Mouse (Mus musculus) T-helper 2 cell (primary cell): Measurements from ENCODE around the gene Vmn2r7.
"Not testable (repeated sequence)": the region's sequence is repeated elsewhere in the genome, so short reads cannot be mapped to it uniquely, and the experiment has no call there.

Experiments
- in situ Hi-C: fragments of 300-600 bp; cut with MboI, MseI; formaldehyde crosslinking; loops from one replicate; pipeline ENCODE4 v1.15.1; 2025; ENCODE audit warnings: high pct_unique_total_duplicates

Vmn2r7 gene

DNA sequence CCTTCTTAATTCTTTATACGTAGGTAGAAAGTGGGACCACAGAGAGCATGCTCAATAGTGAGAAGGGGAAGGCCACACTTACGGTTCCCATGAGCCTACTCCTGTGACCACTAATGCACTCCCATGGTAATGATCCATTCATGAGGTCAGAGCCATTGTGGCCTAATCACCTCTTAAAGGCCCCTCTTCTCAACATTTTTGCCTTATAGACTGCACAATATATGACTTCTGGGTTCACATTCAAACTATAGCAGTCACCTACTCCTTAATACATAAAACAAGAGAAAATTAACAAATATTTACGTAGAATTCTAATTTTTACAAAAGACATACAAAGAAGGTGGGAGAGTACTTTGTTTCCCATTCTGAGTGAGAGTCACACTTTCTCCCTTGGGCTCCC, at the start of gene Vmn2r7:
TSS of gene Vmn2r7 (minus strand) at position 101 of the 400 bp plus-strand sequence.
- in situ Hi-C loops = not testable (repeated sequence)

DNA sequence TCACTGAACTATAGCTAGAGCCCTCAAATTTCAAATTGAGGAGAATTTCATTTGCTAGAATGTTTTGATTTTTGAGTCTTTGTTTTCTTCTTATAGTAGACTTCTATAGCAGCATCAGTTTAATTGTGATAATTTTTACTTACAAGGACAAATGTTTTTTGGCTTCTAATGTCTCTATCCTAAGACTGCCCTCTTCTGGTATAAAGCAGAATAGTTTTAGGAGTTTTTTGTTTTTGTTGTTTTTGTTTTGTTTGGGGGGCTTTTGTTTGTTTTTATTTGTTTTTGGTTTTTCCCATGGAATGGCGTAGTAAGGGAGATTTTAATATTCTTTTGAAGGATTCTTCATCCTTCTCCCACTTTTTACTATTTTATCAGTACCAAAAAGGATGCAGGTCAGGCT, 45.2 kb upstream of the Vmn2r7 start:
- in situ Hi-C loops = no loop called here

DNA sequence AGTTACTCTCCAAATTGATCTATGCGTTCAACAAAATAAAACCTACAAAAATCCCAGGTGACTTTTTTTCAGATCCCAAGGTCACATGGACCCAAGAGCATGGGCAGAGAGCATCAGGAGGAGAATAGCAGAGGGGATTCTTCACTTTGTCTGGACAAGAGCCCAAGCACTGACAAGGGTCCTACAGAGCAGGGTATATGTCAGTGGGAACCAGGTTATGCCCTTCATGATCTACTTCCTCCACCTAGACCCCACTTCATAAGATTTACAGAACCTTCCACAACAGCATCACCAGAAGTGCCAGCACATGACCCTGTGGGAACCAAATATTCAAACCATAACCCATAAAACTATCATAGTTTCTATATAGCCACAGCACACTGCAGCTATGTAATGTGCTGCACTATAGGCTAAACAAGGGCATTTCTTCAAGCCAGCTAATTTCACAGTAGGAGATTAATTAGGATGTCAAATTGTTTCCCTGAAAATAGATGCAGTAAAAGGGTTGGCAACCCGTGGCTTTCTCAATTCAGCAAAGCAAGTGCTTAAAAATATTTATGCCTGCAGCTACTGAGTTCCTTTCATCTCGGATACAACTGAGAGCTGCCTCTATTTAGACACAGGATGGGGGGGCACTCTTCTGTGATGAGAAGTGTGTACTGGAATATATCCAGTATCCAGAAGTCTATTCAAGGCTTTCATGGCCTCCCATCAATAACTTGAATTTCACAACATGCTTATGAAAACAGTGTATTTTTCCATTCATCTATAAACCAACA, 33.8 kb upstream of the Vmn2r7 start:
- in situ Hi-C loops = no loop called here

DNA sequence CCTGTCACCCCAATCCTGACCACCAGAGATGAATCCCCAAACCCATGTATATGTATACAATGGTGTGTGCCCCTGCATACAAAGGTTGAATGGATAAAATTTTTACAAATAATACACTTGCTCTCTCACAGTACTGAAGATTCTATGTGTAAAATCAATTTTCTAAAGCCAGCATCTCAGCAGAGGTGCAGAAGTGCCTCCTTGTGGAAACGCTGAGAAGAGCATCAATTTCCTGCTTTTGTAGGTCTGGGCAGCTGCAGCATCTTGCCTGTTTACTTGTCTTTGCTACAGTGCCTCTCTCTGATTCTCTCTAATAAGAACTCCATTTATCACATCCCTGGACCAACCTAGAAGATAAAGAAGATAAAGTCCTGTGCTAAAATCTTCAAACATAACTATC, 32.1 kb upstream of the Vmn2r7 start:
- in situ Hi-C loops = no loop called here

DNA sequence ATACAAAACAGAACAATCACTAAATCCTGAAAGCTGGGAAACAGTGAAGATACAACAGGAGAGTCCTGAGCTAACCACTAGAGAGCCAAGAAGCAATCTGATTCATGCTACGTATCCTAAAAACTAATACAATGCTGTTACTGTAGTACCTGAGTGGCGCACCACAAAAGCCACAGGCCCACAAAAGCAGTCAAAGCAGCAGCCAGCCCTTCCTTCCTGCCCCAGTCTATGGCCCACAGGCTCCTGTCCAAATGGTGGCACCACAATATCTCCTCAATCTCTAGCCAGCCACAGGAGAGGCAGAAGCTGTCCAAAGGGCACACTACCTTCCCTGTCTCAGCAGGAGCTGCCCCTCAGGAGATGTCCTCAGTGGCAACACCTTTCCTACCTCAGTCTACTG, 1.7 kb downstream of the Vmn2r7 start:
- in situ Hi-C loops = no loop called here

DNA sequence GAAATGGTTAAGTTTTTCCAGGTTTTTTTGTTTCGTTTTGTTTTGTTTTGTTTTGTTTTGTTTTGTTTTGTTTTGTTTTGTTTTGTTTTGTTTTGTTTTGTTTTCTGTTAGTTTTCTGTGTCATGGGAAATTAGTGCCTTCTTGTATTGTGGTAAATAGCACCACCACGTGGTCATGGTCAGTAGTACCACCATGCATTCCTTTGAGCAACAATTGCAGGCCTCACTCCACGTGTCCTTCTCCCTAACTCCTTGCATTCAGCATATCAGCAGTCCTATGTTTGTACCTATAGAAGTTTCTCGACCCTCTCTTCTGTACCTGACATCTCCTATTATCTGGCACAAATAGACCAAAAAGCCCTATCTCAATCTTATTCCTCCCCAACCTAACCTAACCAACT, 2.3 kb downstream of the Vmn2r7 start:
- in situ Hi-C loops = no loop called here

DNA sequence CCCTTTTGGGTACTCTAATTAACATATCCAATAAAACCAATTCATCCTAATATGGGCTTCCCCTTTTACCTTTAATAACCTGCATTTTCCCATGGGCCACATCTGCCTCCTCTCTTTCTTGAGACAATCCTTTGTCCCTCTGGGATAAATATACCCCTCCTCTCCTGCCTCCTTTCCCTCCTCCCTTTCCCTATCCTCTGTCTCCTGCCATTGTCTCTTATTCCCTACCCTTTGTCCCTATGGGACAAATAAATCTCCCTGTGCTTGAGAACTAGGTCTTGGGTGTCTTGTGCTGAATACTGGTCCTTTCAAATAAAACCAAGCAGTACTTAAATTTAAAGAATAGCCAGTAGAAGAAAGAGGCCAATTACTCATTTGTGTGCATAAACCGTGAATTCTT, 13.4 kb downstream of the Vmn2r7 start:
- in situ Hi-C loops = no loop called here

DNA sequence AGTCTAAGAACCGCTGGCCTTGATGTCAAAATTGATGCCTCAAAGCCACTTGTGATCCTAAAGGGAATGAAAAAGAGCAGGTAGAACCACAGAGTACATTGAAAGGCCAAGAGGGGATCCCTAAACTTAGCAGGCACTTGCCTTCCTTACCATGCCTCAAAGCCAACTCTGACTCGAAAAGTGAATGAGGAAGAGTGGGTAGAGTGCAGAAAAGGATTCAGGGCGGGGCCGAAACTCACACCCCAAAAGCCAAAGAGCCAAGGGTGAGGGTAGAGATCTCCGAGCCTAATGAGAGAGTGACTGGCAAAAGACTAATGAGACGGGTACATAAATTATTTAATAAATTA, 53.3 kb downstream of the Vmn2r7 start:
- in situ Hi-C loops = loop anchor here (25.0 kb wide), 1 partner anchor 754 kb away; no protein-coding TSS in a partner anchor

DNA sequence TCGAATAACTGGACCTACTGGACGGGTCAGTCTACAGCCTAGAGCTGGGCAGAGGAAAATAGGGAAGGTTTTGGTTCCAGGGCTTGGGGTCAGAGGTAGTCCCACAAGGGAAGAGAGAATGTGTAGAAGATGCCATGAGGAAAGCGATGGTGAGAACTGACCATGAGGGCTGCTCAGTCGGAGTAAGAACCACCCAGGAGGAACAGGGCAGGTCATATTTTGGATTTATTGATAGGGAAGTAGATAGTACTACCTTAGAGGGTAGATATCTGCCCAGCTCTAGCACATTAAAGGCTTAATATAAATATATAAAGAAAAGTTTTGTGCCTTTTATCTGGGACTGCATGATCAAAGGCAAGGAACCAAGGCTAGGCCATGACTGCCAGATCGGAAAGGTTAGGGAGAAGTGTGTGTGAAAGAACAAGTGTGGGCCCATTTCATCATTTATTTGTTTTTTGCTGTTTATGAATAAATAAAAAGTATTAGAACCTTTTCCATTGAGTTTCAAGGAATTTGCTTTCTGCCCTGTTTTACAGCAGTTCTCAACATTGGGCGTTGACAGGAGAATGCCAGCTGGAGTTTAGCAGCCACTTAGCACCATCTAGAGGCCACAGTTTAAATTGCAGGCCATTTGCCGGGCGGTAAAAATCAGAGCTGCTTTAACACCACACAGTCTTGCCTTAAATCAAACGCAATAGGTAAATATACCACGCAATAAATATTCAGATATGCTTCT, 53.9 kb downstream of the Vmn2r7 start:
- in situ Hi-C loops = loop anchor here (25.0 kb wide), 1 partner anchor 753 kb away; no protein-coding TSS in a partner anchor

DNA sequence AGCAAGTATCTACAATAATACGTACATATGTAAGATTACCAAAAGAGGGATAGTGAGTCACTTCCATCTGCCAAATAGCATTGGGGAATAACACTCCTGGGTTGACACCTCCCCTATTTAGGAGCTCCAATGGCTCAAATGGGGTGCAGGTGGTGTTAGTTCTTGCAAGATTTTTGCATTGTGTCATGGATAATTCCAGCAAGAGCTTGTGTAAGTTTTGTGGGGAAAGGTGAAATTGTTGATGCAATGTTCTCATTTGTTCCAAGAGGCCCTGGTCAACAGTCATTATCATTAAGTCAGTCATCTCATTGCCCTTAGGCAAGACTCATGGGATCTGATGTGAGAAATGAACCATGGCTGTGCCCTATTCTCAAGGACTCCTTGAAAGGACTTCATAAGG, 61.7 kb downstream of the Vmn2r7 start:
- in situ Hi-C loops = loop anchor here (25.0 kb wide), 1 partner anchor 746 kb away; no protein-coding TSS in a partner anchor

DNA sequence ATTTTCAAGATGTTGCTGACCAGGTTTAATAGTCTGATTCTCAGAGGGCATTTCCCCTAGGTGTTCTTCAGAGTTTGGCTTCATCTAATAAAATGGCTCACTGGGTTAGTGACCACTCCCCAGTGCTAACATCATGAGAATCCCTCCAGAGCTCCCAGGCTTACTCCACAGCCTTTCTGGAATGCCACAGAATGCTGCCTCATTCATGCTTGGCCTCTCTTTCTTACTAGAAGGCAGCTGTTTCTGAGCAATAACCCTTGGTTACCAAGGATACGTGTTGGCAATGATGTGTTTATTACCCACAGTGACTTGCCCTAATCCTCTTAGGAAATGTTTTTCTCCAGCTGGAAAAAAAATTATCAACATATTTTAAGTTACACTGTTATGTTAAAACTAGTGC, 72.4 kb downstream of the Vmn2r7 start:
- in situ Hi-C loops = no loop called here

DNA sequence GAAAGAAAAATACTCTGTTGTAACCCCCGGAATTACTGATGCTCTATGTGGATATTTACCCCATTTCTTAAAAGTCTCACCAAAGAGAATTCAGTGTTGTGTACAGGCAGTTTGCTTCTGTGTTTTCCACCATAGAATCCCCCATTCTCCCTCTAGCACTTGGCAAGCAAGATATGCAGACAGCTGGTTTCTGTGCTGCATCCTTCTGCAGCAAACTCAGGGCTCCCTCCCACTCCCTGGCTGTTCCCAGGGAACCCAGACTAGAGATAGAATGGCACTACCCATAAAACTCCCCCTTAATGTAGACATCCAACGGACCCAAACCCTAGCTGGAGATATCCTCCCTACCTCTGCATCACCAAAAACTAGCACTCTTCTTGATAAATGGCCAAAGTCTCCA, 88.4 kb downstream of the Vmn2r7 start:
- in situ Hi-C loops = no loop called here

DNA sequence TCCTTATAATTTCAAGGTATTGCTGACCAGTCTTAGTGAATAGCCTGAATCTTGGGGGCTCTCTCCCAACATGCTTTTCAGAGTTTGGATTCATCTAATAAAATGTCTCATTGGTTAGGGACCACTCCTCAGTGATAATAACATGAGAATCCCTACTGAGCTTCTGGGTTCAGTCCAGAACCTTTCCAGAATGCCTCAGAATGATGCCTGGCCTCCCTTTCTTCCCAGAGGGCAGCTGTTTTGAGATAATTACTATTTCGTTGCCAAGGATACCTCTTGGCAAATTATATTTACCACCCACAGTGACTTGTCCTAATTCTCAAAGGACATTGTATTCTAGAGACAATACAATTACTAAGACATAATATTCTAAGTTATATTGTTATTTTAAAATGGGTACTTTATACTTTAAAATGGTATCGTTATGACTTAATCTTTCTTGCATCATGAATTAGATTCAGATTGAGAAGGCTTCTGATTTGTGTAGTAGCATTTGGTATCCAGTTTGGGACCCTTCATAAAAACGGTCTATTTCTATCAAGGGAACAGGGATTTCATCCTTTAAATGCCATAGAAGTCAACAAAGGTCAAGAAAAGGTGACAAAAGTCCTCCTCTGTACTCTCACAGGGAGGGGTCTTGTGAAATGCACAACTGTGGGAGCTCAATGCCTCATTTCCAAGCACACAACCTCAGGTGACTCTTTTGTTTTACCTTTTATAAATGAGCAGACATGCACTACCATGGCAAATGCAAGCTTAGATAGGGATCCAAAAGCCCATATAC, 117.2 kb downstream of the Vmn2r7 start:
- in situ Hi-C loops = not testable (repeated sequence)

DNA sequence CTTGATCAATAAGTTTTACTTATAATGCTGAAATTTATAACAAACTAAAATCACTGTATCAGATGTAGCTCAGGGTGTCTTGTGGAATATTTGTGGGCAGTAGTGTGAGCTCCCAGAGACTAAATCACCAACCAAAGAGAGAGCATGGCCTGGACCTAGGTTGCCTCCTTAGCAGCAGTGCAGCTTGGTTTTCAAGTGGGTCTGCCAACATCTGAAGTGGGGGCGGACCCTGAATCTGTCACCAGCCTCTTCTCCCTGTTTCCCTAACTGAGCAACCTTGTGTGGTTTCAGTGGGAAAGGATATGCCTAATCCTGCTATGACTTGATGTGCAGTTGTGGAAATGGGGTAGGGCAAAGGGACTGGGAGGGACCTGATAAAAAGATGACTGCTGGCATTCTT, 118.8 kb downstream of the Vmn2r7 start:
- in situ Hi-C loops = not testable (repeated sequence)

DNA sequence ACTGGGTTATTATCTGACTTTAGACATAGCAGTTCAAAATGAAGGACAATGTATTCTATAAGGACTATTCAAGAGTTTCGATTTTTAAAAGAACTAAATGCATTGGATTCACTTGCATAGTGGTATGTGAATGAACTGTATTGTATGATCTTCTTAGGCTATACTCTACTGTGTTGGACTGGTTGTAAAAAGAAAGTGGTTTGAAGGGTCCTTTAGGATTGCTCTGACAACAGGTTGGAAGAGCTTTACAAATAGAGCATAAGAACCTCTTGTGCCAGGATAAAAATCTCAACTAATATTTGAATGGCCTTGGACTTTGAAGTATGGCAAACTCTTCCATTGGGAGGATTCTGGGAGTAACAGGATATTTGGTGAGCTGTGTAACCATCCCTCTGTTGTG, 168.5 kb downstream of the Vmn2r7 start:
- in situ Hi-C loops = not testable (repeated sequence)
